Mouse (Mus musculus): Measurements from ENCODE around the gene Avpi1. TPM values are rescaled to one million over a fixed set of nuclear protein-coding genes. Genes with fewer than 3 reads are reported as not detected.
A peak's percentile ranks its signal among the peaks of the same experiment; 100 is the strongest.

The Avpi1 gene
- total and polyA plus RNA-seq, 3 experiments, result 49.5 to 53.3 TPM; not detected in 1

GRCm38 (mm10) chr19:42115783-42116335 lies 13.0 kb downstream of the Avpi1 start:
- peaks cover 0 to 2% of the 10 kb centered on the region in 2 experiments; a peak in 1 of 4 replicates for H3K4me1 ChIP-seq (ENCODE audit: control insufficient read depth in 1 of 2, insufficient read depth in 2 of 2, low read length in 2 of 2)
- DNase-seq (ENCODE audit: low read depth, low spot score), result no peak
- no peak overlapping the region for H3K9ac ChIP-seq (ENCODE audit: control insufficient read depth, low read depth, low read length, poor library complexity, severe bottlenecking)
- no peaks in the 10 kb centered on the region for H3K79me2 ChIP-seq (ENCODE audit: control insufficient read depth, insufficient read depth, low read length, poor library complexity)
- no peaks in the 10 kb centered on the region for H3K27me3 ChIP-seq (ENCODE audit: control insufficient read depth in 1 of 2, insufficient read depth in 2 of 2, low read length in 2 of 2)
- no peak overlapping the region for H3K4me3 ChIP-seq (ENCODE audit: control insufficient read depth in 1 of 2, insufficient read depth in 1 of 2, low read depth in 2 of 2, low read length in 2 of 2)
- no peak overlapping the region for H3K27ac ChIP-seq (ENCODE audit: control insufficient read depth, low read depth, low read length)
- TF ChIP-seq KAT2A (conservative IDR thresholded peaks at IDR 0.05; ENCODE audit: low read depth, low read length) (no peak), TCF12 (IDR thresholded peaks at IDR 0.05; ENCODE audit: low read depth, low read length) (no peak), MAFK (IDR thresholded peaks at IDR 0.05; ENCODE audit: borderline replicate concordance, low read depth, low read length) (no peak), ZKSCAN1 (IDR thresholded peaks at IDR 0.05; ENCODE audit: low read depth, low read length) (no peak), NELFE (IDR thresholded peaks at IDR 0.05; ENCODE audit: low read depth, low read length) (no peak)
- H3K9me3 ChIP-seq (replicated peaks; ENCODE audit: insufficient read depth, low read length), result no peaks in the 10 kb centered on the region
- H3K36me3 ChIP-seq (ENCODE audit: control insufficient read depth in 1 of 2, insufficient read depth in 2 of 2, low read length in 2 of 2), result peaks cover 0 to 7% of the 10 kb centered on the region in 2 experiments; a peak in 2 of 4 replicates

- DNase-seq (ENCODE audit: low read depth, low spot score), result no peak
- no peaks in the 10 kb centered on the region for H3K79me2 ChIP-seq (ENCODE audit: control insufficient read depth, insufficient read depth, low read length, poor library complexity)
- H3K27ac ChIP-seq (ENCODE audit: control insufficient read depth, low read depth, low read length), result no peak overlapping the region
- H3K27me3 ChIP-seq (ENCODE audit: control insufficient read depth in 1 of 2, insufficient read depth in 2 of 2, low read length in 2 of 2), result no peaks in the 10 kb centered on the region
- TF ChIP-seq KAT2A (conservative IDR thresholded peaks at IDR 0.05; ENCODE audit: low read depth, low read length) (no peak), RAD21 (IDR thresholded peaks at IDR 0.05; ENCODE audit: low read depth, low read length) (peak; percentile 2)
- no peak overlapping the region for H3K4me3 ChIP-seq (ENCODE audit: control insufficient read depth in 1 of 2, insufficient read depth in 1 of 2, low read depth in 2 of 2, low read length in 2 of 2)
- H3K36me3 ChIP-seq (ENCODE audit: control insufficient read depth in 1 of 2, insufficient read depth in 2 of 2, low read length in 2 of 2), result peaks cover 0 to 6% of the 10 kb centered on the region in 2 experiments; a peak in 3 of 4 replicates
- no peaks in the 10 kb centered on the region for H3K4me1 ChIP-seq (ENCODE audit: control insufficient read depth in 1 of 2, insufficient read depth in 2 of 2, low read length in 2 of 2)
- H3K9ac ChIP-seq (ENCODE audit: control insufficient read depth, low read depth, low read length, poor library complexity, severe bottlenecking), result no peak overlapping the region
- H3K9me3 ChIP-seq (replicated peaks; ENCODE audit: insufficient read depth, low read length), result no peaks in the 10 kb centered on the region
These were observed 24.2 kb downstream of the Avpi1 start for GRCm38 (mm10) chr19:42104681-42105080.

- Histone ChIP-seq H3K4me1 (ENCODE audit: control insufficient read depth in 1 of 2, insufficient read depth in 2 of 2, low read length in 2 of 2) (no peaks in the 10 kb centered on the region), H3K27ac (ENCODE audit: control insufficient read depth, low read depth, low read length) (no peak overlapping the region), H3K36me3 (ENCODE audit: control insufficient read depth in 1 of 2, insufficient read depth in 2 of 2, low read length in 2 of 2) (peaks cover 3% of the 10 kb centered on the region in 2 experiments), H3K27me3 (ENCODE audit: control insufficient read depth in 1 of 2, insufficient read depth in 2 of 2, low read length in 2 of 2) (no peaks in the 10 kb centered on the region), H3K79me2 (ENCODE audit: control insufficient read depth, insufficient read depth, low read length, poor library complexity) (no peaks in the 10 kb centered on the region), H3K9ac (ENCODE audit: control insufficient read depth, low read depth, low read length, poor library complexity, severe bottlenecking) (no peak overlapping the region), H3K4me3 (ENCODE audit: control insufficient read depth in 1 of 2, insufficient read depth in 1 of 2, low read depth in 2 of 2, low read length in 2 of 2) (no peak overlapping the region), H3K9me3 (replicated peaks; ENCODE audit: insufficient read depth, low read length) (no peaks in the 10 kb centered on the region)
- no peak for TF ChIP-seq MYC (IDR thresholded peaks at IDR 0.05; ENCODE audit: low read depth, low read length)
- TF ChIP-seq POLR2AphosphoS5 (IDR thresholded peaks at IDR 0.05; ENCODE audit: borderline replicate concordance, low read depth, low read length), result no peak
- no peak for TF ChIP-seq ZKSCAN1 (IDR thresholded peaks at IDR 0.05; ENCODE audit: low read depth, low read length)
- no peak for TF ChIP-seq TBP (IDR thresholded peaks at IDR 0.05; ENCODE audit: low read depth, low read length)
- no peak for TF ChIP-seq CHD1 (IDR thresholded peaks at IDR 0.05; ENCODE audit: low read depth, low read length)
- TF ChIP-seq EP300 (IDR thresholded peaks at IDR 0.05; ENCODE audit: low read depth in 1 of 2, low read length in 2 of 2), result no peak
- peak; percentile 47 for TF ChIP-seq ZNF384 (IDR thresholded peaks at IDR 0.05; ENCODE audit: low read depth, low read length)
- peak; percentile 45 for DNase-seq (ENCODE audit: low read depth, low spot score)
These were observed 29.5 kb downstream of the Avpi1 start for GRCm38 (mm10) chr19:42099406-42099805.
